Mouse (Mus musculus) urinary bladder, postnatal 10 days (tissue): Measurements from ENCODE around the gene Nkain2.
"Not testable (repeated sequence)": the region's sequence is repeated elsewhere in the genome, so short reads cannot be mapped to it uniquely, and the experiment has no call there.

Source experiments
- DNase-seq: peaks from one replicate; pipeline ENCODE4 v3.0.0; 2022; ENCODE audit warnings: low spot score

The Nkain2 gene

DNA sequence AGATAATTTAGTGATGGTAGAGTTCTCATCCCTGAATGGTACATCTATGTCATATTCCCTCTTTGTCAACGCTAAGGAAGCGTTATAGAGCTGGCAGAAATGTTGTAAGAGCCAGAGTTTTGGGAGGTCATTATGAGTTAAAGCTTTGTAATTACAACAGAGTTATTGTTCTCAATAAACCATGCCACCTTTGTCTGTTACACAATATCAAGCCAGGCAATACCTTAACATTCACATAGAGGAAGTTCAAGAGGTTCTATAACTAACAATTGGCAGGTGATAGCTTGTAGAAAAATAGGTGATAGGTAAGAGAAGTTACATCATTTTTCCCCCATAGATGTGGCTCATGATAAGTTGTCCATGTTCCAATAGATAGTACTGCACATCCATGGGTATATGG, 832.0 kb downstream of the Nkain2 start:
- no peak for DNase-seq

DNA sequence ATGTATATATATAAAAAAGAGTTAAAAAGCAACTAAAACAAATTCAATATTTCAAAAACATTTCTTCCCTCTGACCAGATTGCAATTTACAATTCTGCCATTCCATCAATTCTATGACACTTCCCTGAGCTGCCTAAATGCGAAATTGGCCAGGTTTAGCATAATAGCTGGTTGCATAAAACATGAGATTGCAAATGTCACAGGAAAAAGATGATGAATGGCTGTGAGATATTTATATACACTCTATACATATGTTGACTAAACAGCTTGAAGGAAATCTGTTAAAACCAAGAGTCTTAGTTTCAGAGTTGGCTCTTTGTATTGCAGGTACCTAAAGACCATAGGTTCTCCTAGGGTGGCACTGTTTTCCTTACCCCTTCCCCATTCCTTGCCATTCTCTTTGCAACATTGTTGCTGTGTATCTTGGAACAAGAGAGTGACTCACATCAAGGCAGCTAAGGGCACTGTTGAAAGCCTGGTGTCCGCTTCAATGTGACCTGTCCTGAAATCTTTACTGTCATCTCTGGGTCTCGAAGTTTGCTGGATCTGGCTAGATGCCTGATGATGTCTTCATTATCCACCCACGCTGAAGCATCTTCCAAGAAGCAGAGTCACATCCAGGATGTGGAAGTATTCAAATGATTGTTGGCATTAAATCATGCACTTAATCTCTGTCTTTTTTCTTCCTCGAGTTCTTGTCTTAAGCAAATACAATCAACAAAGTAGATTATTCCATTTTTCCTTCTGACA, 837.5 kb downstream of the Nkain2 start:
- no peak for DNase-seq

DNA sequence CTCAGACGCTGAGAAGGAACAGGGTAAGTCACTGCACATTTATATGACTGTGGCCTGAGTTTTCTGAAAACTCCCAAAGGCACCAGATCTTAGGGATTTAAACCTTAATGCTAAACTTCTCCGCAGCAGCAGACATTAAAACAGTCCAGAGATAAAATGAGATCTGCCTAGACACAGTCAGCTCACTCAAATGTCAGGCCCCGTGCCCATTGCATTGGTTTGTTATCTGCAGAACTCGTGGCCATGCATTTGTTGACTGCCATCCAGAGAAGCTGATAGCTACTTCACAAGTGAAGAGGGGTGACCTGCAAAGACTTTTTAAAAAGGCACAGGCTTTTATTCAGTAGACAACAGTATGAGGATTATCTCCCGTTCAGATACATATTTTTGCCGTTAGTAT, 838.2 kb downstream of the Nkain2 start:
- no peak for DNase-seq

DNA sequence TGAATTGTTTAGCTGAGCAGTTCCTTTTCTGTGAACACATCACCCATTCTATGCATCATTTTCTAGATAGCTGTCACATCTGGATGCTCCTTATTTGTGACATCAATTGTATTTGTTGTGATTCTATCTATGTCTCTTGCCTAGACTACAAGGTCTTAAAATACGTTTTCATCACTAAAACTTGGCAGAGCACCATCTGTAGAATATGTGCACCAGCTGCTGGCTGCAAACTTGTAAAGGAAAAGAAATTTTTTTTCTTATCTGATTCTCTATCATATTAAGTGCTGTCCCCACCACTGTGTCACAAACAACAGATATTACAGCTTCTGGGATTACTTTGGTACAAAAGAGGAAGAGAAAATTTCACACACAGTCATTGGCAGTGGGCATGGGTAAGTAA, 860.3 kb downstream of the Nkain2 start:
- DNase-seq: no peak

DNA sequence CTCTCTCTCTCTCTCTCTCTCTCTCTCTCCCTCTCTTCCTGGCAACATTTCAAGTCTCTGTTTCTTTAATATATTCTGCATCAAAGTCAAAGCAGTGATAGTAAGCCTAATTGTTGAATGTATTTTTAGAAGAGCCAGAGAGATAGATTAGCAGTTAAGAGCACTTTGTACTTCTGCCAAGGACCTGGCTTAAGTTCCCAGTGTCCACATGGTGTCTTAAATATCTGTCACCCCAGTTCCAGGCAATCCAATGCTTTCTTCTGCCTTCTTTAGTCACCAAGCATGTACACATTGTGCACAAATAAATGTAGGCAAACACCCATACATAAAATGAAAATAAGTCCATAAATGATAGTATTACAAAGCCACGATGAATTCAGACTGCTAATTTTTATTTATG, 871.9 kb downstream of the Nkain2 start:
- no peak for DNase-seq

DNA sequence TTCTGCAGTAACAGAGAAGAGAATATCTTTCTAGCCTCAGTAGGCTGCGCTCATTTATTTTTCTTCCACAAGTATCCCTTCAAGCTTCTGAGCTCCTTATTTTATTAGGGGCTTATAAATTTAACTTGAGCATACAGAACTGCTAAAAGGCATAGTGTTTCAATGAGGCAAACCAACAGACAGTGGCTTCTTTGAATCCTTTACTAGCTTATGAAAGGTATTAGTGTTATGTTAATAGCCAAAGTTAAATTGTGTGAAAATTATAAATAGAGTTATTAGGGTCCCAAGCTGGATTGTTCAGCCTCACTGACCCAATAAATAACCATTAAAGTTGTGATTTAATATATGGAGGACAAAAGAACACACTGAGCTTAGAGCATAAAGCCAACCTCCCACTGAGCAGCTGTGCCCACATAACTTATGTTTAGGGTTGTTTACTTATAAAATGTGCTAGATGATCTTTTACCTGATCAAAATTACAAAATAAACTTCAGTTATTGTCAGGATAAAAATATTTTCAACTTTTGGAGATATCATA, 889.0 kb downstream of the Nkain2 start:
- no peak for DNase-seq

DNA sequence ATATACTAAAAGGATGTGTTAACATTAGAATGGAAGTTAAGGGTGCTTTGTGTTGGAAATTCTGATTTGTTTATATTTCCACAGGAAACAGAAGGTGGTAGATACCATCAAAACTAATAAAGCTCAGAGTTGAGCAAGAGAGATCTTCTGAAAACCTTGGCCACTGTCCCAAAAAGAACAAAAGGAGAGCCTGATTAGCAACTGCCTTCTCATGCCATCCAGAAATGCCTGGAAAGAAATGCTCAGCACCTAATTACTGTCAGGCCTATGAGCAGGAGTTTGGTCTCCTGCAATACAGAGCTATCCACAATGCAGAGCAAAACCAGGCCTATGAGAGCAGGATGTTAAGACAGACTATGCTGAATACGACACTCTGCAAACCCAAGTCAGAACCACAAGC, 897.1 kb downstream of the Nkain2 start:
- no peak for DNase-seq

DNA sequence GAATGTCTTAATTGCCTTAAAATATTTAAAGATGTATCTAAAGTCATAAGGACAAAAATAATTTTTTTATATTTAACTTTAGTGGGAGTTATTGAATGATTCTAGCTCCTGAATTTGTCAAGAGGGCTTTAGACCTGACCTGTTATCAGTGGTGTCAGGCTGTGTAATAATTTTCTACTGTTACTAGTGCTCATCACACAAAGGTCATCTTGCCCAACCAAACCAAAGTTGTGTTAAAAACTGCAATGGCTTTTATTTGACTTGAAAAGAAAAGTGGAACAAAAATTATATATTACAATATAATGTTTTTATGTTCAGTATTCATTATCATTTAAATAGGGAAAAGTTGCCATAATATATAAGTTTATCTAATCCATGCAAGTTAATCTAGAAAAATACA, 911.9 kb downstream of the Nkain2 start:
- DNase-seq: no peak

DNA sequence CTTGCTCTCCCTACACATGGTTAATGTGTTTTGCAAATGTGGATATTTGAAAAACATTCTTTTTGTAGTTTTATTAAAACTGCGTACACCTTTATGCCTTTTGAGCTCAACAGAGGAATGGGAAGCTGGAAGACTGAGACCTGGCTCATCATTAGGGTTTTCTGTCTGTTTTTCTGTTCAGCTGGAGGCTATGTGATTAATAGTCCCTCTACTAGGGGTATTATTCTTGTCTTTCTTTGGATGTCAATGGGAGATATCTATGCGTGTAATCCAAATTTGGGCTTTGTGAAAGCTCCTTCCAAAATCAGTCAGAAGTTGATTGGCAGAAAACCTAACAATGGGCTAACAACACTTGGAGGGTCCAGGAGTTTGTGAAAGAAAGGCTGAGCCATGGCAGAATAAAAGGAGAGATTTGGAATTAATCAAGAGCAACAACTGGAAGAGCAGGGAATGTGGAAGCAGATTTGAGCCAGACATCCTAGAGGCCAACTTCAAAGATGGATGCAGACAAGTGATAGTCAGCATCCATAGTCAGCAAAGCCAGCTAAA, 943.0 kb downstream of the Nkain2 start:
- DNase-seq: no peak

DNA sequence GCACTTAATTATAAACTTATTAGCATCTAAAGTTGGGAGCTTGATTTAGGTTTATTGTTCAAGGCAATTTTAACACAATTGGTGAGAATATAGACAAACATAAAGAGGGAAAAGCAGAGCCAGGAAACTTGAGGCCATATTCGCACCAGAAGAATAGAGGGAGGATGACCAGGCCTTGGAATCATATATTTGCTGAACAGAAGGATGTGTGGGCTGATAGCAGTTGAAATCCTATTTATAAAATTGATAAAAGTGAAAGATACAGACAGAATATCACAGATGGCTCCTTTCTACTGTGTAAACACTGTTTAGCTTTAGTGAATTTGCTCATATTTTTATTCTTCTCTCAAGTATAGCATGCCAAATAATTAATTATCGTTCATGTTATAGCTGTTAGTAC, 958.3 kb downstream of the Nkain2 start:
- no peak for DNase-seq

DNA sequence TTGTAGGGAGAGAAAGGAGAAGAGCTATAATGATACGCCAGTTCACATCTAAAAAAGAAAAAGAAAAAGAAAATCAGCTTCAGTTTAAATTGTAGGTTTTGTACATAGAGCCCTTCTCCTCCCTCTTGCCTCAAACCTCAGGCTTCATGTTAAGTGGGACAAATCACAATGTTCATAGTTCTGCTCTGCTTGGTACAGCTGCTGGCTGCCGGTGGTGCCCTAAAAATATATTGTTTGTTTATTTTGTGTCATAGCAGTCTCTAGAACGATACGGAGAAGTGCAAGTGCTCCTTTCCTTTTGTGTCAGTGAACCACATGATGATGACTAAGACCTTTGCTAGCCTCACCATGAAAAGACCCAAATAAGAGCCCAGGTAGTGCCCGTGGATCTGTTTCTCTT, 962.6 kb downstream of the Nkain2 start:
- no peak for DNase-seq

DNA sequence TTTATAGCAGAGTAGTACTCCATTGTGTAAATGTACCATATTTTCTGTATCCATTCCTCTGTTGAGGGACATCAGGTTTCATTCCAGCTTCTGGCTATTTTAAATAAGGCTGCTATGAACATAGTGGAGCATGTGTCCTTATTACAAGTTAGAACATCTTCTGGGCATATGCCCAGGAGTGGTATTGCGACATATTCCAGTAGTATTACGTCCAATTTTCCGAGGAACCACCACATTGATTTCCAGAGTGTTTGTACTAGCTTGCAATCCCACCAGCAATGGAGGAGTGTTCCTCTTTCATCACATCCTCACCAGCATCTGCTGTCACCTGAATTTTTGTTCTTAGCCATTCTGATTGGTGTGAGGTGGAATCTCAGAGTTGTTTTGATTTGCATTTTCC, 969.4 kb downstream of the Nkain2 start:
- not testable (repeated sequence) for DNase-seq

DNA sequence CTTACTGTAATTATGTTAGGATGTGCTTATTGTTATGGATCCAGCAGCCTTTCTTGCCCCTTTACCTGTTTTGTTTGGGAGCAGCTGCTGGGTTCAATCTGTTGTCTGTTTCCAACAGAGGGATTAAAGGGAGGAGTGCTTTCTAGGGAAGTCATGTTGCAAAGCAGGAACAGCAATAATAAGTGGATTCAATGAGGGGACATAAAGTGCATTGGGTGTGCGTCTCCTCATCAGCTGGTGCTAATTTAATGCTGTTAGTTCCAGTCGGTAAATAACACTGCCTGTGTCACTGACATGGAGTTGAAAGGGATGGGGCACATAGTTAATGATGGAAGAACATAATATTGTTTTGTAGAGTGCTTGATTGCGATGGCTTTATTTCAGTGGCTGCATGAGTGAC, 982.8 kb downstream of the Nkain2 start:
- DNase-seq: no peak

DNA sequence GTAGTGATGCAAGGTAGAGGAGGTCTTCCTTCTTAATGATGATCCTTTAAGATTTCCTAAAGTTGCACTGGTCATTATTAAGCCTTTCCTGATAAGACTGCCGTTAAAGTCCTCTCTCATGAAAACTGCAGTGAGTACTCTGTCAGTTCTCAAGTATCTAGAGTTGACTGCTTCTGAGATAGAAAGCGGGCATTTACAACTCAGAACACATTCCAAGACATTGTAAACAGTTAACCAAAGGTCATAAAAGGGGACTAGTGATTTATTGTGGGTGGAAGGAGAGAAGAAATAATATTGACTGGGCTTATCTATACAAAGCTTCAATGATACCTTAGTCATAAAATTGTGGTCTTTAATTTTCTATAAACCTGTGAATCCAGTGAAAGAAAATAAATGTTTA, 990.8 kb downstream of the Nkain2 start:
- no peak for DNase-seq

DNA sequence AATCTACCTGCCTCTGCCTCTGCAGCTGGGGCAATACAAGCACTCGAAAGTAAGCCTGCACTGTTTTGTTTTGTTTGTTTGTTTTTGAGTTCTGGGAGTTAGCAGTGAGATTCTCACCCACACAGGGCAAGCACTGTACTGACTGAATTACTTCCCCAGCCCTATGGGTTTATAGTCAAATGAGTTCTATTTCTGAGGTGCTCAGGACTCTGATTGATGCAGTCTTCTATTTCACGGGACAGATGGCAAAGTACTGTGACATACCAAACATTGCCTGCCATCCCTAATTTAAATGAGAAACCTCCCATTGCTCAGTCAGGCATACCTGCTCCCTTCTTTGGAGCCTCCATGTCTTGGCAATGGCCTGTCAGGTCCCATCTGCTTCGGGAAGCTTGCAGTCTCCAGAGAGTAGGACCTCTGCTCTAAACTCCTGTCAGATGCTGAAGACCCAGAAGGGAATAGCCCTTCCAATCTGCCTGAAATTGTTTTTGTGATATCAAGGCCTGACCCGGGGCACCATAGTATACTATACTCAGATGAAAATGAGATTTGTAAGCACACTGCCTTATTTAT, 1016.9 kb downstream of the Nkain2 start:
- DNase-seq: no peak

DNA sequence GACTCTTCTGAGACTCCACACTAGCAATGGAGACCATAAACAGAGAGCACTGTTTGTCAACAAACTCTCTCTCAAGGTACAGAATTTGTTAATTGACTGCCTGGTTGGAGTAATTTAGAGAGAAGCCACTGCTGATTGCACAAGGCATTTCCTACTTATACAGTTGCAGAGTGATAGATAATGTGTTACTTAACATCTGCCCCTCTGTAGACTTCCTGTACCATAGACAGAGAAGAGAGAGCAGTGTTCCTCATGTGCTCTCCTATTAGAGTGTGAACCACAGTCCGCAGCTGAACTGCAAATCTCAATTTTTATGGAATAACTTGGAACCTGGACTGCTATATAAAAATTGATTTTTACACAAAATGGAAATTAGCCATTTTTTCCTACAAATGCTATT, 1022.0 kb downstream of the Nkain2 start:
- no peak for DNase-seq

DNA sequence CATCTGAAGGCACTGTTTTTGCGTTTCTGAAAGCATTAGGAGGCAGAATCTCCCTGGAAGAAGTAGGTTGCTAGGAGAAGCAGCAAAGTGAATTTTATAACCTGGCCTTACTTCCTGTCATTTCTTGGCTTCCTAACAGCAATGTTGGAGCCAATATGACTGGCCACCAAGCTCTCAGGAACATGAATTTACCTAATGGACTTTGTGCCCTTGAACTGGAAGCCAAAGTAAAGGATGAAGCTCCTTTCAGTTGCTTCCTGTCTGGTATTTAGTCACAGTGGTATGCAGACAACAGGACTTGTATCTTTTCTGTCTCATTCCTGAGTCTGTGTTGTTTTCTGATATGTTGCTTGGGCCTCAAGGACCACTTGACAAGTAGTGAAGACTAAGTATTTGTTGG, 1063.2 kb downstream of the Nkain2 start:
- no peak for DNase-seq

DNA sequence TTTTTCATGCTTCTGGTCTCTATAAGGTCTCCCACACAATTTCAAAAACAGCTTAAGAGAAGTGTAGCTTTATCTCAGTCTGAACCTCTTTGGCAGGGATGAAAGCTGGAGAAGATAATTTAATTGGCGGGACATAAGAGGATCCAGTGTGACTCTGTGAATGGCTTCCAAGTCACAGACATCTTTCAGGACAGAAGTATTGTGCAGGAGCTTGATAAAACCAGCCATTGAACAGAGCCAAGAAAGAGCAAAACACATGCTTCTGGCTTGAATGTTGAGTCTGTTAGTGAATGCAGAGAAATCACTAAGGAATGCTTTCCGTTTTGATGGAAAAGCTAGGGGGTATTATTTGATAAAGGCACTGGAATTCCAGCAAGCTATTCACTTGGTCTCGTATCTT, 1077.7 kb downstream of the Nkain2 start:
- DNase-seq: no peak

DNA sequence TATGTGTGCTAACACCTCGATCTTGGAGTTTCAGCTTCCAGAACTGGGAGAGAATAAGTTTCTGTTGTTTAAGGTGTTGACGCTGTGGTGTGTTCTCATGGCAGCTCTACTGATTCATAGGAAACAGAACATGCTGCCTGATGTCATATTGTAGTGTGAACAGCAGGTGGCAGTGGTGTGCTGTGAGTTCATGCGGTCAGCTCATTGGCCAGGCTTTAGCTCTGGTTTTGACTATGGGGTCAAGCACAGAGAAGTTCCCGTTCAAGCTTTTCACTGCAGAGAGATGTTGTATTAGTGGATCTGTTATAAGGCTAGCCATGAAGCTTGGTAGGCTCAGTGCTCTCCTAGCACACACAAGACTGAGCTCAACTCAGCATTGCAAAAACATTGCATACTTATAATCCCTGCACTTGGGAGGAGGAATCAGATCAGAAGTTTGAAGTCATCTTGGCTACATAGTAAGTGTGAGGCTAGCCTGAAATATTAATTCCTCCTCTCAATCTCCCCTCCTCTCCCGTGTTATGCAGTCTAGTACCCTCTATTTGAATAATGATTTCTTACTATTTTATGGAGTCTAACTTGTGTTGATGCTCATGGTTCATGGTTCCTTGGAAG, 1147.7 kb downstream of the Nkain2 start:
- no peak for DNase-seq

DNA sequence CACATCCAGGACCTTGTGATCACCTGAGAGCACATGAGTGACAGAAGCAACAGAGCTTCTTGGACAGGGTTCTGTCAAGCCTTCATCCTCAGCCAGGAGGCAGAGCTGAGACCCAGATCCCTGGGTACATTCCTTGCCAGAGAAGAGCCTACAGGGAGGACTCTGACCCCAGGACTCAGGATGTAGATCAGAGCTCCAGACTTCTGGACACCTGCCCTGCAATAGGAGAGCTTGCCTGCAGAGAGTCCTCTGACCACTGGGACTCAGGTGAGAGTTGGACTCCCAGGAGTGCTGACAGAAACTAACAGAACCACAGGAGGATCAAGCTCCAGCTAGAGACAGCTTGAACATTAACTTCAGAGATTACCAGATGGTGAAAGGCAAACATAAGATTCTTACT, 1162.2 kb downstream of the Nkain2 start:
- no peak for DNase-seq

DNA sequence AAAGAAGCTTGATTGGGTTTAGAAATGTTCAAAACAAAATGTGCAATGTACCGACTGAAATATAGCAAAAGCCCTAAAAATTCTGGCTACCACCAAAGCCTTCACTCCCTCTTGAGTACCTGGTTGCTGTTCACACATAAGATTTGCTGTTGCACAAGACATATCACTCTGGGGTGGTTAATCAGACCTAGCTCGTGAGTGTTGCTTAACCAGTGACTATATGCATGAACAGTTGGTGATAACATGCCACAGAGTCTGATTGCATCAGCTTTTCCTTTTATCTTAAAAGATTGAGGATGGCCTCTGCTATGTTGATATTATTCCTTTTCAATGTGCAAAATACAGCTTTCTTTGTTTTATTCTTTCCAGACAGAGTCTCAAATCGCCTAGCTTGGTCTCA, 1243.0 kb downstream of the Nkain2 start:
- DNase-seq: no peak

DNA sequence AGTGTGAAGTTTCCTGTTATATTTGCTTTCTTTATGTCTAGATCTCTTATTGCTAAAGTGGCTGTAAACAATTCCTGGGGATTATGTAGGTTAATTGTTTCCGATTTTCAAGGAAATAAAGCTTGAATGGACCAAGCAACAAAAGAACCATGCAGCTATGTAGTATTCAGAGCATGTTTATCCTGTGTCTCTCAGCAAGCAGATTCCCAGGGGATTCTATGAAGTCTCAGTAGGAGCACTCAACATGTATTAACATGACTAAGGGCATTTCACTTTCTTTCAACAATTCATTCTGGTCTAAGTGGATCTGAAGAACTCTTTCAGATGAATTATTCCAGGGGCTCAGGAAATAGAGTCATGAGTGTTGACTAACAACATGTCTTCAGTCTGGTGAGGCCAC, 1244.2 kb downstream of the Nkain2 start:
- no peak for DNase-seq
